ENCODE assay signal across 8 mouse cellular contexts in genomic region chr6:83866423-83866822, GRCm38 (mm10). TPM values are rescaled to one million over a fixed set of nuclear protein-coding genes. Genes with fewer than 3 reads are reported as not detected.
DNase-seq lines count a peak whose midpoint lies in the region; ATAC-seq lines count a peak whose summit lies in the region.

No protein-coding gene starts in this region.

- H3K27me3 ChIP-seq in megakaryocyte, embryonic 14.5 days (replicated peaks): peaks cover 4% of the 10 kb centered on the region
- H3K27me3 ChIP-seq in limb, embryonic 12.5 days: peaks cover 21% of the 10 kb centered on the region
- H3K27me3 ChIP-seq in neural tube, embryonic 15.5 days (replicated peaks): no peaks in the 10 kb centered on the region; the same call in 1 of the 2 replicates

- 0 out of 2 replicates have a peak, but pooled peaks have one; percentile 5 for ATAC-seq in frontal cortex, adult (ENCODE audit: low TSS enrichment)
- ATAC-seq in megakaryocyte, adult 5-6 weeks (ENCODE audit: poor library complexity, severe bottlenecking): no peak
- ATAC-seq in limb, embryonic 12.5 days (ENCODE audit: insufficient number of reproducible peaks, insufficient read depth, low FRiP score, low TSS enrichment, low read depth): 0 out of 2 replicates have a peak, but pooled peaks have one; percentile 11
- no peak for ATAC-seq in neural tube, embryonic 15.5 days (ENCODE audit: low FRiP score)

- intact Hi-C loops in left cerebral cortex, postnatal 14 days (cut with DNase I): no loop called here

- no peak overlapping the region for H3K9ac ChIP-seq in limb, embryonic 12.5 days (replicated peaks)
- H3K9ac ChIP-seq in neural tube, embryonic 15.5 days (replicated peaks): no peak overlapping the region

- DNase-seq in frontal cortex, postnatal 25 days (ENCODE audit: low spot score in 2 of 2): no peak
- no peak for DNase-seq in left cerebral cortex, postnatal 14 days (ENCODE audit: low spot score in 2 of 2)
- no peak for DNase-seq in B cell, adult 2 months

- no peak overlapping the region for H3K27ac ChIP-seq in limb, embryonic 12.5 days
- H3K27ac ChIP-seq in neural tube, embryonic 15.5 days (replicated peaks): no peak overlapping the region

- peaks cover 27% of the 10 kb centered on the region for H3K4me1 ChIP-seq in megakaryocyte, embryonic 14.5 days
- H3K4me1 ChIP-seq in limb, embryonic 12.5 days (replicated peaks): peaks cover 10% of the 10 kb centered on the region
- H3K4me1 ChIP-seq in neural tube, embryonic 15.5 days: peaks cover 14% of the 10 kb centered on the region

- WGBS in limb, embryonic 12.5 days: 41% methylated on average over 4 of the region's 4 CpGs
- WGBS in neural tube, embryonic 15.5 days: 40% methylated on average over 4 of the region's 4 CpGs

- peak overlapping the region; percentile 93 for H3K4me3 ChIP-seq in megakaryocyte, embryonic 14.5 days (replicated peaks)
- H3K4me3 ChIP-seq in limb, embryonic 12.5 days (replicated peaks): peak overlapping the region; percentile 62; the same call in 1 of the 2 replicates
- H3K4me3 ChIP-seq in neural tube, embryonic 15.5 days (replicated peaks): no peak overlapping the region

- peaks cover 4% of the 10 kb centered on the region; the same call in 1 of the 2 replicates for H3K9me3 ChIP-seq in megakaryocyte, embryonic 14.5 days
- no peaks in the 10 kb centered on the region for H3K9me3 ChIP-seq in limb, embryonic 12.5 days
- H3K9me3 ChIP-seq in neural tube, embryonic 15.5 days (replicated peaks): no peaks in the 10 kb centered on the region

- H3K4me2 ChIP-seq in limb, embryonic 12.5 days: peak overlapping the region; percentile 99
- H3K4me2 ChIP-seq in neural tube, embryonic 15.5 days: peak overlapping the region; percentile 99

- H3K36me3 ChIP-seq in megakaryocyte, embryonic 14.5 days (replicated peaks; ENCODE audit: low read length): no peaks in the 10 kb centered on the region
- no peaks in the 10 kb centered on the region for H3K36me3 ChIP-seq in limb, embryonic 12.5 days
- H3K36me3 ChIP-seq in neural tube, embryonic 15.5 days: no peaks in the 10 kb centered on the region

RNA-seq across cellular contexts. Expression of gene Zfp638, which starts 0.5 kb away (rescaled TPM):
- 2.5 TPM in 1 of 2 replicates, not detected in the other for polyA plus RNA-seq in megakaryocyte, embryonic 14.5 days (2012; ENCODE audit: insufficient read depth, low replicate concordance)
- 173 and 186 TPM in 2 replicates for total RNA-seq in megakaryocyte, adult 5-6 weeks (2015)
- total RNA-seq in megakaryocyte, adult 5-6 weeks (2017): 175 and 190 TPM in 2 replicates
- polyA plus RNA-seq in limb, embryonic 12.5 days (2016; fragmentation: Nextera tagmentation; extraction: Ambion mirVana): 81.7 and 82.8 TPM in 2 replicates
- 68.8 and 69.3 TPM in 2 replicates for polyA plus RNA-seq in neural tube, embryonic 15.5 days (2015; fragmentation: Nextera tagmentation; extraction: Ambion mirVana)
- total RNA-seq in left cerebral cortex, postnatal 14 days (2021): 100 to 1,000 TPM; 112 to 116 TPM

RNA-seq across cellular contexts. Expression of gene Paip2b, which starts 34.9 kb away (rescaled TPM):
- 4.1 TPM in 1 of 2 replicates, not detected in the other for polyA plus RNA-seq in megakaryocyte, embryonic 14.5 days (2012; ENCODE audit: insufficient read depth, low replicate concordance)
- total RNA-seq in megakaryocyte, adult 5-6 weeks (2015): 4.5 and 4.8 TPM in 2 replicates
- 6.5 and 7.4 TPM in 2 replicates for total RNA-seq in megakaryocyte, adult 5-6 weeks (2017)
- 16.6 and 19.2 TPM in 2 replicates for polyA plus RNA-seq in limb, embryonic 12.5 days (2016; fragmentation: Nextera tagmentation; extraction: Ambion mirVana)
- polyA plus RNA-seq in neural tube, embryonic 15.5 days (2015; fragmentation: Nextera tagmentation; extraction: Ambion mirVana): 26.1 and 27.6 TPM in 2 replicates
- 10 to 100 TPM; 49.1 to 51.0 TPM for total RNA-seq in left cerebral cortex, postnatal 14 days (2021)

Comparison
In these comparisons a context has a peak if more than half of its experiments do, and no peak if none do; other contexts are left out.
1. ATAC-seq: peak in frontal cortex, adult (single experiment) and limb, embryonic 12.5 days (single experiment); none in megakaryocyte, adult 5-6 weeks (single experiment) and neural tube, embryonic 15.5 days (single experiment).
2. RNA of gene Zfp638, which starts 0.5 kb away (polyA plus RNA-seq): 81.7 to 82.8 TPM in limb, embryonic 12.5 days and 68.8 to 69.3 TPM in neural tube, embryonic 15.5 days; 2.5 TPM in megakaryocyte, embryonic 14.5 days; every median in the first group is over 10 times any median in the second.